Mouse (Mus musculus): ENCODE measurements around the gene Usp6nl.
A peak's percentile ranks its signal among the peaks of the same experiment; 100 is the strongest.

DNA sequence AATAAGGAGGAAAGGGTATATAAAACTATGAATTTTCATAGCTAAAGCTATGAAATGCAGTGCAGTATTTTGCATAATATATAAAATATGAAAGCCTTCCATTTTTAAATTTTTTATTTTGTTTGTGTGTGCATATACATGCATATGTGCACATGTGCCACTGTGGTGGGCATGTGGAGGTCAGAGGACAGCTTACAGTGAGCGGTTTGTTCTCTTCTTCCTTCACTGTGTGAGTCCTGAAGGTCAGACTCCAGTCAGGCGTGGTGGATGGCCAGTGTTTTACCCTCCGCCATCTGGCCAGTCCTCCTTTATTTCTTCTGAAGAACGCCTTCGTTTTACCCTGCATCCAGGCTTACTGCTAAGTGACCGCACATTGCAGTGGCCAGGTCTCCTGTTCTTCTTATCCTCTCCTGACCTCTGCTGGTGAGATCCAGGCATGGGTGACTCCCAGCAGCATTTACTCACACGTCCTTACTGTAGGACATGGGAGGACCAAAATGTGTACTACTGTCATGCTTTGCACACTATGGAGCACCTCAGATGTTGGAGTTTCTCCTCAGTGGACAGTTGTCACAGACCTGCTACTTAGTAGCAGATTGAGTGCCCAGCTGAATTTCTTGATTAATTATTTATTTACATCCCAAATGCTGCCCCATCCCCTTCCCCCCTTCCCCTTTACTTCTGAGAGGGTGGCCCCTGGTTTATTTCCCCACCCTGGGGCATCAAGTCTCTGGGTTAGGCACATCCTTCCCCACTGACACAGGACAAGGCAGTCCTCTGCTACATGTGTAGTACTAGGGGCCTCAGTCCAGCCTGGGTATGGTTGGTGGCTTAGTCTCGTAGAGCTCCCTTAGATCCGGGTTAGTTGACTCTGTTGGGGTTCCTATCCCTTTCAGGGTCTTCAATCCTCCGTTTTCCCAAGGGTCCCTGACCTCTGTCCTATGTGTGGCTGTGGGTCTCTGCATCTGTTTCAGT lies 82.9 kb downstream of the Usp6nl start:
- TF ChIP-seq EP300 (optimal IDR thresholded peaks at IDR 0.05): no peak
- TF ChIP-seq CTCF (IDR thresholded peaks at IDR 0.05; ENCODE audit: low read depth): peak; percentile 99

All from stomach, postnatal 0 days (tissue).